Mouse (Mus musculus): ENCODE results near the gene Hrh3. TPM values are rescaled to one million over a fixed set of nuclear protein-coding genes. Genes with fewer than 3 reads are reported as not detected.

Hrh3 gene
- polyA plus RNA-seq, 1 experiment from 2014 or later: 4.2 TPM

Other genes starting within 250 kb of the Hrh3 start
- 3.5 and 5.2 TPM in 2 replicates for gene Taf4, start 127.8 kb downstream of the Hrh3 start, polyA plus RNA-seq (2016; fragmentation: Nextera tagmentation; extraction: Ambion mirVana)
- gene Lsm14b, start 79.5 kb downstream of the Hrh3 start, polyA plus RNA-seq (2016; fragmentation: Nextera tagmentation; extraction: Ambion mirVana): 14.1 and 16.7 TPM in 2 replicates
- 630 and 656 TPM in 2 replicates for gene Psma7, start 62.1 kb downstream of the Hrh3 start, polyA plus RNA-seq (2016; fragmentation: Nextera tagmentation; extraction: Ambion mirVana)
- gene Ss18l1, start 62.0 kb downstream of the Hrh3 start, polyA plus RNA-seq (2016; fragmentation: Nextera tagmentation; extraction: Ambion mirVana): 32.9 and 37.7 TPM in 2 replicates
- 30.0 and 31.4 TPM in 2 replicates for gene Mtg2, start 33.9 kb downstream of the Hrh3 start, polyA plus RNA-seq (2016; fragmentation: Nextera tagmentation; extraction: Ambion mirVana)
- gene Osbpl2, start 14.8 kb upstream of the Hrh3 start, polyA plus RNA-seq (2016; fragmentation: Nextera tagmentation; extraction: Ambion mirVana): 52.2 and 53.8 TPM in 2 replicates
- gene Adrm1, start 67.0 kb upstream of the Hrh3 start, polyA plus RNA-seq (2016; fragmentation: Nextera tagmentation; extraction: Ambion mirVana): 198 and 200 TPM in 2 replicates
- gene Lama5, start 121.4 kb upstream of the Hrh3 start, polyA plus RNA-seq (2016; fragmentation: Nextera tagmentation; extraction: Ambion mirVana): 5.8 and 8.7 TPM in 2 replicates
- gene Rps21, start 152.9 kb upstream of the Hrh3 start, polyA plus RNA-seq (2016; fragmentation: Nextera tagmentation; extraction: Ambion mirVana): 393 and 423 TPM in 2 replicates
- gene Cables2, start 169.0 kb upstream of the Hrh3 start, polyA plus RNA-seq (2016; fragmentation: Nextera tagmentation; extraction: Ambion mirVana): 29.4 and 29.5 TPM in 2 replicates
- gene Rbbp8nl, start 185.4 kb upstream of the Hrh3 start, polyA plus RNA-seq (2016; fragmentation: Nextera tagmentation; extraction: Ambion mirVana): 0.20 and 0.35 TPM in 2 replicates
- gene Gata5, start 230.2 kb upstream of the Hrh3 start, polyA plus RNA-seq (2016; fragmentation: Nextera tagmentation; extraction: Ambion mirVana): 0.08 TPM in 1 of 2 replicates, not detected in the other

Data from hindbrain, embryonic 12.5 days (tissue).